Mouse (Mus musculus): ENCODE data around the gene Calr3.

Calr3 gene

DNA sequence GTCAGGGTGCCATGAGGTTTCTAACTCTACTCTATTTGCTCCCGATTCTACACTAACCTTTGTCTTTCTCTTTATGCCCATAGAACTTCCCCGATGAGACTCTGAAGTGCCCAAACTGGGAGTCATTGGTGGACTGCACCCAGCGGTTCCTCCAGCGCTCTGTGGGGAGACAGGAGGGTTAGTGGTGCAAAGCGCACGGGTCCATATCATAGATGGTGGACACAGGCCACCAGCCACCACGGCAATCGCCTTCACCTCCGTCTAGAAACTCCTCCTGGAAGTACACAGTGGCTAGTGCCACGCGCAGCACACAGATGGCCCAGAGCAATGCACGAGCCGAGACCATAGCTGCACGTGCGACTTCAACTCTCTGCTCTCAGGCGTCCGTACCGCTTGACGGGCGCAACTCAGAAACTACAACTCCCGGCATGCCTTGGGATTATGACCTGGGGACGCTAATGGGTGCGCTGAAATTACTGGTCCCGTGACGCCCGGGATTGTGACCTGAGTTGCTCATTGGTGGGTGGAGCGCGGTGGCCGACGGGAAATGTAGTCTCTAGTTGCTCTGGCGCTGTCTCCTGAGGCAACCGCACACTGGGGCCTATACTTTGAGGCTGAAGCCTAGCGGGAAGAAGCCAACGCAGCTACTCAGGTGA is at the start of gene Calr3, which contains the start of gene 1700030K09Rik:
Gene Calr3 (minus strand): TSS at position 533 of the 656 bp plus-strand sequence.
Gene 1700030K09Rik (plus strand): TSS at position 543 of the 656 bp plus-strand sequence.
- peak; percentile 93 to 96 for DNase-seq (ENCODE audit: low read depth in 2 of 2, low spot score in 2 of 2)

DNA sequence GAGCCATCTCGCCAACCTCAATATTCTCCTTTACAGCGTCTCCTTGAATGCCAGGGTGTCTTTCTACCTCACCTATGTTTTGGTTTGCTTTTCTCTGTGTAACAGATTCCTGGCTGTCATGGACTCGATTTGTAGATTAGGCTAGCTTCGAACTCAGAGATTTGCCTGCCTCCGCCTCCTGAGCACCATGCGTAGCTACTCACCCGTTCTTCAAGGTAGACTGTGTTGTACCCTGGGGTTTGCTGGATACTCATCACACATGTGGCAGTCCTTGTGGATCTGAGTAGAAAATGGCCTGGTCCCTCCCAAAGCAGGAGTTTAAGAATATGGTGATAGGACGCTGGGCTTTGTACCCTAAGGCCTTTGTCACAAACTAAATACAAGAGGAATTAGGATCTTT is 49.7 kb upstream of the Calr3 start:
- DNase-seq (ENCODE audit: low read depth in 2 of 2, low spot score in 2 of 2), result peak in 1 of 2 experiments; percentile 11

DNA sequence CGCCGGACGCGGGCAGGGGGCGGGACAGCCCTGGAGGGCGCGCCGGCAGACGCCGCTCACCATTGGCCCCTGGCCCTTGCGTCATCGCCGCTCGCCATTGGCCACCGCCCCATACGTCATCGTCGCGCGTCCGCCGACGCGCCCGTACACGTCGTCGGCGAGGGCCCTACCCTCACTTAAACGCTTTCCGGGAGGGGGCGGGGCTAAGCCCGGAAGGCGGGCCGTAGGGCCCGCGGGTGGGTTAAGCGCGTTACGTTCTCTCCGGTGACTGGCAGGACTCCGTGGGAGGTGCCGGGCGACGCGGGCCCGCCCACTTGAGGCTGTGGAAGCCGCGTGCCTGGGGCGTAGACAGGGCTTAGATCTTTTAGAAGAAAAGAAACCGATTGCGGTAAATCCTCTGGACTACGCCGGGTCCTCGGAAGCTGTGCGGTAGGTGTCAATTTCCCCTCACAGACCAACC is 49.0 kb upstream of the Calr3 start:
- DNase-seq (ENCODE audit: low read depth in 2 of 2, low spot score in 2 of 2), result peak; percentile 98 to 99

DNA sequence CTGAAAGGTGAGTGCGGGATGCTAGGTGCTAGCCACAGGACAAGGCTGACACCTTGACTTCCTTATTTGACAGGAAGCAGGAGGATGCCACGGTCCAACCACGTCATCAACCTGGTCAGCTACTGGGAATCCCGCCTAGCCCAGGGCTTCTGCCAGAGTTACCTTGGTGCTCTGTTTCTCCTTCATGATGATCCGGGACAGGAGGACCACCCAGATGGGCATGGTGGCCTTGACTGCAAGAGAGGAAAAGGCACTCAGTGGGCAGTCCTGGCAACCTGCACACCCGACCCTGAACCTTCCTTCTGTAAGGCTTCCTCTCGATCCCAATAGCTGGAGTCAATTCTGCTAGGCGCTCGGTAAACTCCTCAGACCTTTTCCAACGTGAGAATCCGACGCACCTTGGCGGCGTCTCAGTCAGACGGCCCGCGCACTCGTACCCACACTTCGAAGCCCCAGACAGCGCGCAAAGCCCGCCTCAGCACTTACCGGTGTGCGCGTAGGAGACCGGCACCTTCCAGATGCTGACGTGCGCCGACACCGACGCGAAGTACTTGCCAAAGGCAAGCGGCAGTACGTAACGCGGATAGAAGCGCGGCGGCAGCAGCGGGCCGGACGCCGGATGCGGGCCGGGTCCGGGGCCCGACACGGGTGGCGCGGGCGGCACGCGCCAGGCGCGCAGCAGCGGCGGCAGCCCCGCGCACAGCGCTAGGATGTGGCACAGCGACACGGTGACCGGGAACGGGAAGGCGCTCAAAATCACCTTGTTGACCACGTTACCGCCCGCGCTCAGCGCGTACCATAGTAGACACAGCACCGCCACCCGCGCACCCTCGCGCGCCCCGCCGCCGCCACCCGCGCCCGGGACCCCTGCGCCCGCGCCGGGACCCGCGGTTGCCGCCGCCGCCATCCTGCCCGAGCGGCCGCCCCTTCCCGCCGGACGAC is 48.3 kb upstream of the Calr3 start, which contains the start of gene Slc35e1:
Gene Slc35e1 (minus strand): TSS at position 935 of the 942 bp plus-strand sequence.
- DNase-seq (ENCODE audit: low read depth in 2 of 2, low spot score in 2 of 2), result peak; percentile 37 to 44

DNA sequence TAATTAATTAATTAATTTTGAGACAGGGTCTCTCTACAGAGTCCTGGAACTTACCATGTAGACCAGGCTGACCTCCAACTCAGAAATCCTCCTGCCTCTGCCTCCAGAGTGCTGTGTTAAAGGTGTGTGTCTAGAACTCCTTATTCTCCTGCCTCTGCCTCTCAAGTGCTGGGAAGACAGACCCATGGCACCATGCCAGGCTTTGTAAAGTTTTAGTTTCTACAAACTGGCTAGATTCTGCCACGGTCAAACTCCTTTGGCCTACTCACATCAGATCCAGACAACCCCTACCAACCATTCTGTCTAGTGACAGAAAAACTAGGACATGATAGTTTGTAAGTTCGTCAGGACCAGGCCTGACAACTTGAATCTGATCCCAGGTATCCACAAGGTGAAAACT is 47.3 kb upstream of the Calr3 start:
- DNase-seq (ENCODE audit: low read depth in 2 of 2, low spot score in 2 of 2), result no peak

DNA sequence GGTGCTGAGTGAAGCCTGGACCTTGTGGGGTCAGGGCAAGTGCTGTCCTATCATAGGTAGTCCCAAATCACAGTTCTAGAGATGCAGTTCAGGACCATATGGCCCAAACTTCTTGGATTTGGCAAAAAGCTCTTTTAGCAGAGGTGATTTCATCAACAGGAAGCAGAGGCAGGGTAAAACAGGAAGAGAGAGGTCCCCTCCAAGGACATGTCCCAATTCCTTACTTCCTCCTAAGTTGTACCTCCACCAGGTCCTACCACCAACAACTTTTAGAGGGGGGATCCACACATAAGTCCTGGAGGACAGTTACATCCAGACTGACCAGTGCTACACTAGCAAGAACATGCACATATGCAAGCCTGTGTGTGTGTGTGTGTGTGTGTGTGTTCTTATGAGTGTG is 43.3 kb upstream of the Calr3 start:
- no peak for DNase-seq (ENCODE audit: low read depth in 2 of 2, low spot score in 2 of 2)

DNA sequence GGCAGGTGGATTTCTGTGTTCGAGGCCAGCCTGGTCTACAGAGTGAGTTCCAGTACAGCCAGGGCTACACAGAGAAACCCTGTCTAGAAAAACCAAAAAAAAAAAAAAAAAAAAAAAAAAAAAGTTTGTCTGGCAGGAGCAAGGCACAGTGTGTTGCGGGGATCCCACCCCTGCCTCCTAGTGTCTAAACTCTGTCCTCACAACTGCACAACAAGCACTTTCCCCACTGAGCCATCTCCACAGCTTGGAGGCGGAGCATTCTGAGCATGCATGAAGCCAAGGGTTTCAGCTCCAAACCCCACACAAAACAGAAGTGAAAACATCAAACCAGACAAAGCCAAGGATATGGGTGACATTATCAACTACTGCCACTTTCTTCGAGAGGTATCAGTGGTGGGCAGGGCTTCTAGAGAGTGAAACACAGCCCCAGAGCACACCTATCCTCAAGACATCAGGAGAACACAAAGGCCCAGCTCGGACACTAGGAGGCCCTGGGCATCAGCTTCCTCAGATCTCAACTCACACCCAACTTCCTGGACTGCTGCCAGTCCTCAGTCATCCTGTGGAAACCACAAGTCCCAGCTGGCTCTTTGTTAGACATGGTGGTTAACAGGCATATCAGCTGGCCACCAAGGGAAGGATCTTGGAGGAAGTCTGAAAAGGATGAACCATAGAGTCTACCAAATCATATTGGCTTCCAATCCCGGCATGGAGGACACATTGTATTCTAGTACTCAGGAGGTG is 42.0 kb upstream of the Calr3 start:
- no peak for DNase-seq (ENCODE audit: low read depth in 2 of 2, low spot score in 2 of 2)

DNA sequence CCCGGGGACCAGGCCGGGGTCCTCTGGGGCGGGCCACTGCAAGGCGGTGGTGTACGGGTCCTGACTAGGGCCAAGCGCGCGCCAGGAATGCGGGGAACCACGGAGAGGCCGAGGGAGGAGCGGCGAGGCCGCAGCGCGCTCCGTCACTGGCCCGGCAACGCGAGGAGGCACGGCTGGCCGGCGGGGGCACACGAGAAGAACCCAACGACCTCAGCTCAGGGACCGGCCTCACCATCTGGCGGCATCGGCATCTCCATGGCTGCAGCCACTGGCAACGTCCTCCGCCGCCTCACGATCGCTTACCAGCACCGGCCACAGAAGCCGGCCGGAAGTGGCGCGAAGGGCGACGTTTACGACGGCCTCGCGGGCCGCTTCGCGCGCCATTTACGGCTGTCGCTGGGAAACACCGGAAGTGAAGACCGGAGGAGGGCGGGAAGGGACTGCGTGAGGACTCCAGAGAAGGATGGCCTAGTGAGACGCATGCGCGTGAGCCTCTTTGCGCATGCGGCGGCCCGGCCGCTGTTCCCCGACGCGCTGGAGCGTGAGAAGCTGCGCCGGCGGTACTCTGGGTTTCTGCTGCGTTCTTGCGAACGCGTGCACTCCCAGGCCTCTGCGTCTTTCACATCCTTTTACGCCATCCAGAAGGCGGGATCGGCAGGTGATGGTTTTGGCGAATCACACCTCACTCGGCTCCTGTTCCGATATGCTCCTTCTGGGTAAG is 31.3 kb upstream of the Calr3 start, which contains the start of gene Cherp:
Gene Cherp (minus strand): TSS at position 401 of the 721 bp plus-strand sequence.
- peak; percentile 95 to 96 for DNase-seq (ENCODE audit: low read depth in 2 of 2, low spot score in 2 of 2)

DNA sequence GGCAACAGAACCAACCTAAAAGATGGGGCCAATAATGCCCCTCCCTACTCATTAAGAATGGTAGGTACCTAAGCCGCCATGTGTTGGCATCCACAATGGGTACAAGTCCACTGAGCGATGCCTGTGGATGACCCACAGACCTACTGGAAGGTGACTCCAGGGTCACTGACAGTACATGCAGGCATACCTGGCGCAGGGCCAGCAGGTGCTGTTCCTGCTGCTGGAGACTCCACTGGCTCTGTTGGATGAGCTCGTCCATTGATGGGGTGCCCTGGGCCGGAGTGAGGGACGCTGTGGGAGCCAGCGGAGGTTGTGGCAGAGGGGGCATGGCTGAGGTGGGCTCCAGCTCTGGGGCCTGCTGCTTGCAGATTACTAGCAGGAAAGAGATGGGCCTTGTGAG is 27.0 kb upstream of the Calr3 start:
- no peak for DNase-seq (ENCODE audit: low read depth in 2 of 2, low spot score in 2 of 2)

DNA sequence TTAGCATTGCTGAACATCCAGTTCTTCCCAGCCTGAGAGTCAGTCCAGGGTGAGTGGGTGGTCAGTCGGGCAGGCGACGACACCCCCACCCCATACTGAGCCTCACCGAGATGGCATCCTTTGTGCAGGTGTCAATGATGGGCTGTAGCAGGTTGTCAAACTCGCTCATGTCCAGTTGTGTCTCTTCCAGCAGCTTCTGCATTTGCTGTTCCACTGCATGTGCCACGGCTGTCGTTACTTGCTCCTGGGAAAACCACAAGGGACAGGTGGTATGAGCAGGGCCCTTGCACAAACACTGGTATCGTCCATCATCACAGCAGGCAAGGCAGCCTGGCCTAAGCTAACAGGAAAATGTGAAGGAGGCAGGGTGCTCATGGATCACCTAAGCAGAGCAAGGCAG is 26.3 kb upstream of the Calr3 start:
- DNase-seq (ENCODE audit: low read depth in 2 of 2, low spot score in 2 of 2), result no peak

DNA sequence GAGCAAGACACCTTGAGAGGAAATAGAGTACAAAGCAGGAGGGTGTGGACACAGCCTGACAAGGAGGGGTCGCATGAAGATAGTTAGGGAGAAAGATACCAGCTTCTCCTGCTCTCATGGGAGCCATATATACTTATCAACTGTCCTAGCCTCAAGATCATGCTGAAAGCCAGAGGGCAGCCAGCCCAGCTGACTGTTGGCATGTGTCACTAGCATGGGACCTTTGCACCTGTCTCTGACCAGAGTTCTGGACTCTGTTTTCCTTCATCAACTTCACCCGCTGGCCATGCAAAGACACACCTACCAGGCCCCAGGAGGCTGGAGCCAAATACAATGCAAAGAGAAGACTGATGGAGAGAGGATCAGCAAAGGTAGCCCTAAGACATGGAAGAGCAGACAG is 25.6 kb upstream of the Calr3 start:
- DNase-seq (ENCODE audit: low read depth in 2 of 2, low spot score in 2 of 2), result no peak

DNA sequence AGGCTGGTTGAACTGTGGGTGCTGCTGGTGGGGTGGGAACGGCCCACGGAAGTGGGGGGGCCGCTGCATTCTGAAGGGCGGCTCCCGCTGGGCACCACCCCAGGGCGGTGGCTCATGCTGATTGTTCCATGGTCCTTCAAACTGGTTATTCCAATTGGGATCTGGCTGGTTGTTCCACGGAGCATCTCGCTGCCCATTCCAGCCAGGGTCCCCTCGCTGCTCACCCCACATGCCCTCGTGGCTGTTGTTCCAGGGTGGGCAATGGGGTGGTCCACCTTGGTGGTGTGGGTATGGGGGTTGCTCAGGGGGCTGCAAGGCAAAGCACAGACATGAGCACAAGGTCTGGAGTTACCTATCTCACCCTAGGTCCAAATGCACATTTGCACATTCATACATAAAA is 20.5 kb upstream of the Calr3 start:
- DNase-seq (ENCODE audit: low read depth in 2 of 2, low spot score in 2 of 2), result no peak

DNA sequence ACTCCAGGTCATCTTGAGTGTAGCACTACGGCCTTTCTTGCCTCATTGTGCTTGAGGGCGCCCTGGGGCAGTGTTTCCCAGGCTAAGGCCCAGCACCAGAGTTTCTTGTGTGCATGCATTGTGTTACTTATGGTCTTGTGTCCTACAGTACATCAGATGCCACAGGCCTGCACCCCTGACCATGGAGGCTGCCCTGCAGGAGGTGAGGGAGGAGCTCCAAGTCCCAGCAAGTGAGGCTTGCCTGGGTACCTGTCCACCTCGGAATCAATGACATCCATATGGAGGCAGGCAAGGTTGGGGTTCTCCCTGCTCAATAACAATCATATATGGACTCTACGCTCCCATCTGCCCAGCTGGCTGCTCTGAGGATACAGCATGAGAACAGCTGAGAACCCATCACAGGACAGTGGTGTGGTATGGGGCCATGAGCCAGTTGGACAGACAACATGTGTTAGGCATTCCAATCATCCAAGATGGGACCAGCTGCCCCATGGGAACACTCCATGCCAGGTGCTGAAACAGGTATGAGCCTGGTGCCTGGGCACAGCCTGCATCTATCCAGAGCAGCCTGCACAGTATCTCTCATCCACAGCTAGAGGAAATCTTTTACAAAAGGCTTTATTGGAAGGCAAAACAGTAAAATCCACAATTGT is 16.3 kb upstream of the Calr3 start:
- no peak for DNase-seq (ENCODE audit: low read depth in 2 of 2, low spot score in 2 of 2)

DNA sequence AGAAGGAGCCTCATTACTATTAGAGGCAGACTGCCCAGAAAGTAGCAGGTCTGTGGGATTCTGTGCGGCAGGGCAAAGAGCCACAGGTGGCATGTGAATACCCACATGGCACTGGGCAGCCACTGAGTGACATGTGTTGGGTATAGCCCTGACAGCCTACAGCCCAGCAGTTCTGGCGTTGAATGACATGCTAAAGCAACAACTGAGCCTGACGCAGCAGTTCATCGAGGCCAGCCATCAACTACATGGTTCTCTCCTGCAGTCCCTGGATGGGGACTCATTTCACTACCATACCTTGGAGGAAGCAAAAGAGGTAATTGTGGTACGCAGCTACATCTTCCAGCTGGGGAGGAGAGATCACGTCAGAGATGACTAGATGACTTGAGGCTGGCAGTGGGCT is 14.8 kb upstream of the Calr3 start:
- no peak for DNase-seq (ENCODE audit: low read depth in 2 of 2, low spot score in 2 of 2)

DNA sequence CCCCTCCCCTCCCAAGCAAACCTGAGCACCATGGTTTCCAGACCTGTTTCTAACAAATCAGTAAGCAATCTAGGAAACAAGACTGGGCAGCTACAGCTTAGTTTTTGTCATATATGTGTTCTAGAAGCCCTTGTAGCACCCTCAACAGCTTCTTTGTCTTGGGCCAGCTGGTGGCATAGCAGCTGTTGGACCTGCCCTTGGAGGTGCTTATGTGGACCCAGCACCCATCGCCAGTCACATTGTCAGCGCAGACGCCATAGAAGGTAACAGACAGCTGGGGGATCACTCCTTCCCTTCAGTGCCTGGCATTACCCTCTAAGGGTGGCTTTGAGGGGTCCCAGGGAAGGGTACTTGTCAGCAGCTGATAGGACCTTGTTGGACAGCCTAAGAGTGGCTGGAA is 14.1 kb upstream of the Calr3 start:
- DNase-seq (ENCODE audit: low read depth in 2 of 2, low spot score in 2 of 2), result no peak

DNA sequence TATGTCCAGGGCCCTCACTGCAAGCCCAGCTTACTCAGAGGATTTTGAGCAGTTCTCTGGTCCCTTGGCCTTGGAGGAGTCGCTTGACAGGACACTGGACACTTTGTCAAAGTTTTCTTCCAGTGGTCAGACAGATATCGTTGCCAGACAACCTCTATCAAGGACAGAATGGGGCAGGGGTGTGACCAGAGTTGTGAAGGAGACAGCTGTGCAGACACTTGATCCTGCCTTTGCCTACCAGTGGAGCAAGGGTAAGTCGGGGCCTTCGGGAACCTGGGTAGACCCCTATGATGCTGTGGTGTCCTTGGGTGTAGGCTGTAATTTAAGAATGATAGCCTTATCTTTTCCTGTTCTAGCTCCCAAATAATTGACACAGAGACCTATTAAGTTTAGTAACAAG is 11.6 kb upstream of the Calr3 start:
- no peak for DNase-seq (ENCODE audit: low read depth in 2 of 2, low spot score in 2 of 2)

DNA sequence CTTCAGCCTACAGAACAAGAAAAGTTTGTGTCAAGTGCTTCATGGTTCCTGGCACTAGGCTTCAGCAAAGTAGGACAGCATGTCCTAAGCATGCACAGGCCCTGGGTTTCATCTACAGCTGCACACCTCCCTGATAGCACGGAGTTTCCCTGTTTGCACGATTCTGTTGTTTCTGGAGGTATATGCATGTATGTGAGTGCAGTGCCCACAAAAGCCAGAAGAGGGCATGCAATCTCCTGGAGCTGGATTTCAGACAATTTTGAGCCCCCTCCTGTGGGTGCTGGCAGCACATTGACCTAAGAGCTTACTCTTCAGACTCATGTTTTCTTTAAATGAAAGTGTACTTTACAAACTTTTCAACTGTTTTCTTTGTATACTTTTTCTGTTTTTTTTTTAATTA is 10.2 kb upstream of the Calr3 start:
- no peak for DNase-seq (ENCODE audit: low read depth in 2 of 2, low spot score in 2 of 2)

DNA sequence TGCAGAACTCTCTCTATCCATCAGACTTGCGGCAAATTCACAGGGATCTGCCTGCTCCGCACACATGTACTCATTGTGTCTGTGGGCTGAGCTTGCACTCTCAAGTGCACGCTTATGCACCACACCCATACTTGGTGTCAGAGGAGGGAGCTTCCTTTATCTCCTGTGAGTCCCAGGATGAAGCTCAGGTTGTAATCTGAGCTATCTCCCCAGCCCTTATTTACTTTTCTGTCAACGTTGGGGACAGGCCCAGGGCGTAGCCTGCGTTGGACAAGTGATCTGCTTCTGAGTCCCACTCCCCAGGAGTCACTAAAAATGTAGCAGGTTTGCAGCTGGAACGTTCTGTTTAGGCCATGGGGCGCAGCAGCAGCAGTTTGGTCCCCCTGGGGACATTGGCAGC is 7.8 kb upstream of the Calr3 start:
- DNase-seq (ENCODE audit: low read depth in 2 of 2, low spot score in 2 of 2), result no peak

DNA sequence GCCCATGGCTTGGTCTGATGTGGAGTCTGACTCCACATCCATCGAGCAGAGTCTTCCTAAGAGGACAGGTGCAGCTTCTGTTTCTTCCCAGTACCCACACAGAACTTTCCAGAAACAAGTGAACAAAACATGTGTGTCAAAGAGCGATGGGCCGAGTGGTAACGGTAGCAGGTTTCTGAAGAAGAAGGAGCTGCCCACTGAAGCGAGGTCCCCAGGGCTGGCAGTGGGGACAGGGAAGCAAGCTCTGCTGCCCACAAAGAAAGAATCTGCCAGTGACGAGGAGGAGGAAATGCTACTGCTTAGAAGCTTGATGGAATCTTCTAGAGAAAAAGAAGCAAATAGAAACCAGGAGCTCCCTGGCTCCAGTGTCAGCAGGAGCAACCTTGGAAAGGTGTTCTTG is 1.4 kb upstream of the Calr3 start:
- DNase-seq (ENCODE audit: low read depth in 2 of 2, low spot score in 2 of 2), result no peak

DNA sequence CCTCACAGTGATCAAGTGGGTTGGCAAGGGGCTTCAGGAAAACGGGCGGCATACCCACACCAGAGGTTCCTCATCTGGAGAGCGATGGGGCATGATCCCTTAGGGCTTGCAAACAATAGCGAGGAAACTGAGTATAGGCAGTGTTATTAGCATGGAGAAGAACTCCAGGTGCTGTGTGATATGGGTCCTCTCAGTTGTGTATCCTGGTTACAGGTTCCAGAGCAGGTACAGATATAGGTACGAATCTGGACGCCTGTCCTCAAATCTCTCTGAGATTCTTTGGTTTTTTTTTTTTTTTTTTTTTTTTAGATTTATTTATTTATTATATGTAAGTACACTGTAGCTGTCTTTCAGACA is 302 bp upstream of the Calr3 start:
- DNase-seq (ENCODE audit: low read depth in 2 of 2, low spot score in 2 of 2), result no peak

Data from CD8-positive naive resting alpha-beta T cell, adult 2 months (primary cell).